Mouse (Mus musculus): ENCODE results near the gene Tmem234.

DNA sequence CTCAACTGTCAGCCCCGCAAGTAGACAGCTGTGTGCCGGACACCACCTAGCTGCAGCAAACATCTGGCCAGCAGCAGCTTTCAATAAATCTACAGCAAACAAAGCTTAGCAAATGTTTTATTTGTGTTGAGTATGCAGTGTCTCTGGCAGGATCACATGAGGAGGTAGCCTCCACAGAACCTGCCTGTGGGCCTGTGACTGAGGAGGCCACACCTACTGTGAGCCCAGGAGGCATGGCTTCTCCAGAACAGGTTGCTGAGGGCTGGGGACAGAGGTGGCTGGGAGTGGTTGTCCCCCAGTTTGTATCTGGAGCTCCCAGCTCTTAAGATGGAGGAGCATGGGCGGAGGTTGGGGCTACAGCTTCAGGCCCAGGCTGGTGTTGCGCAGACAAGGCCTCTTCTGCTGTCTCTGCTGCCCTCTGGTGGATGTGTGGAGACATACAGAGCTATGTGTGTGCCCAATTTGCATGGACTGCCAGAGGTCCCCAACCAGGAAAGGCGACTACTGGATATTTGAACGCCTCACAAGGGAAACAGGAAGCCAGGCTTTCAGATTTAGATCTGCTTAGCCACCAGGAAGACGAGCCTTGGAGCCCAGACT lies 8.1 kb downstream of the Tmem234 start:
- TF ChIP-seq EP300 (IDR thresholded peaks at IDR 0.05; ENCODE audit: low read depth) (peak; percentile 41; the same call in 1 of the 2 replicates), CTCF (IDR thresholded peaks at IDR 0.05; ENCODE audit: low read depth) (peak; percentile 98)

All from liver, embryonic 14.5 days (tissue).